Mouse (Mus musculus) kidney, adult 2 months (tissue): ENCODE data around the gene Slc3a2.

ENCODE experiments used
- CTCF ChIP-seq: fragments of 200-500 bp; conservative IDR thresholded peaks from 2 replicates; pipeline ENCODE4 v1.5.1; 2011; ENCODE audit warnings: low read depth, mild to moderate bottlenecking, control low read depth, low read length, moderate library complexity, mixed read lengths; ENCODE audit not compliant: insufficient read depth, insufficient read length
- POLR2A ChIP-seq: fragments of 200-500 bp; IDR thresholded peaks from one replicate; pipeline ENCODE4 v1.6.1; 2011; ENCODE audit warnings: low read depth, low read length, control low read depth

- TF ChIP-seq CTCF (no peak), POLR2A (no peak)
Observed at GRCm38 (mm10) chr19:8692740-8693139, 30.4 kb downstream of the Slc3a2 start.
